Mouse (Mus musculus) myocyte (in vitro differentiated cells): ENCODE results near the gene Ttll12. TPM values are rescaled to one million over a fixed set of nuclear protein-coding genes. Genes with fewer than 3 reads are reported as not detected.

Experiments
- H3K27me3 ChIP-seq: one replicate; pipeline ENCODE4 v1.6.1; 2011; ENCODE audit not compliant: control insufficient read depth, insufficient read depth, insufficient read length
- H3K36me3 ChIP-seq: one replicate; pipeline ENCODE4 v1.6.1; 2011; ENCODE audit not compliant: control insufficient read depth, insufficient read depth
- H3K4me2 ChIP-seq: one replicate; pipeline ENCODE4 v1.6.1; 2011; ENCODE audit warnings: low read depth, control low read depth
- H3K4me3 ChIP-seq: one replicate; pipeline ENCODE4 v1.5.1; 2011; ENCODE audit warnings: mild to moderate bottlenecking, control low read depth, moderate library complexity
- H3K79me2 ChIP-seq: one replicate; pipeline ENCODE4 v1.6.1; 2011; ENCODE audit not compliant: control insufficient read depth, insufficient read depth
- H3ac ChIP-seq: one replicate; pipeline ENCODE4 v1.6.1; 2011; ENCODE audit not compliant: control insufficient read depth, insufficient read length
- CEBPB ChIP-seq: IDR thresholded peaks from 2 replicates; pipeline ENCODE4 v1.6.1; 2011; ENCODE audit warnings: mild to moderate bottlenecking, moderate library complexity; ENCODE audit not compliant: poor library complexity, insufficient read depth, severe bottlenecking
- E2F4 ChIP-seq: IDR thresholded peaks from one replicate; pipeline ENCODE4 v1.6.1; 2011; ENCODE audit warnings: mild to moderate bottlenecking, control low read depth, moderate library complexity; ENCODE audit not compliant: insufficient read depth
- MAX ChIP-seq: IDR thresholded peaks from one replicate; pipeline ENCODE4 v1.6.1; 2011; ENCODE audit warnings: low read depth, mild to moderate bottlenecking, control low read depth
- MYOD1 ChIP-seq, 3 experiments: IDR thresholded peaks; one replicate each; pipeline ENCODE4 v1.6.1; 2011; ENCODE audit warnings: control low read depth in 2 of 3, low read depth in 2 of 3, mild to moderate bottlenecking in 2 of 3, moderate library complexity in 1 of 3; ENCODE audit not compliant: insufficient read length in 2 of 3, control insufficient read depth in 1 of 3
- MYOG ChIP-seq, 3 experiments: IDR thresholded peaks; one replicate each; pipeline ENCODE4 v1.6.1; 2011; ENCODE audit warnings: control low read depth in 2 of 3, low read depth in 2 of 3, mild to moderate bottlenecking in 2 of 3; ENCODE audit not compliant: insufficient read length in 2 of 3, control insufficient read depth in 1 of 3, insufficient read depth in 1 of 3
- POLR2A ChIP-seq: IDR thresholded peaks from one replicate; pipeline ENCODE4 v1.6.1; 2011; ENCODE audit warnings: low read depth, mild to moderate bottlenecking, control low read depth, moderate library complexity; ENCODE audit not compliant: insufficient read length
- POLR2AphosphoS2 ChIP-seq: IDR thresholded peaks from one replicate; pipeline ENCODE4 v1.6.1; 2011; ENCODE audit warnings: low read depth, control low read depth; ENCODE audit not compliant: insufficient read length
- REST ChIP-seq: IDR thresholded peaks from one replicate; pipeline ENCODE4 v1.6.1; 2011; ENCODE audit warnings: mild to moderate bottlenecking, control low read depth, moderate library complexity; ENCODE audit not compliant: insufficient read depth, insufficient read length
- SRF ChIP-seq: IDR thresholded peaks from one replicate; pipeline ENCODE4 v1.6.1; 2011; ENCODE audit warnings: low read depth; ENCODE audit not compliant: control insufficient read depth, insufficient read length
- TCF12 ChIP-seq: IDR thresholded peaks from one replicate; pipeline ENCODE4 v1.6.1; 2011; ENCODE audit warnings: mild to moderate bottlenecking, control low read depth; ENCODE audit not compliant: poor library complexity, insufficient read depth, severe bottlenecking
- TCF3 ChIP-seq: IDR thresholded peaks from one replicate; pipeline ENCODE4 v1.6.1; 2011; ENCODE audit warnings: low read depth, control low read depth; ENCODE audit not compliant: insufficient read length
- USF1 ChIP-seq: IDR thresholded peaks from one replicate; pipeline ENCODE4 v1.6.1; 2011; ENCODE audit warnings: low read depth, mild to moderate bottlenecking, control low read depth, moderate library complexity
- polyA plus RNA-seq: library from polyadenylated mRNA; unstranded; fragments of >200 nt; fragmentation: generic; extraction: Trizol; gene quantifications from one replicate; pipeline ENCODE4 v1.2.1, GENCODE M21; 2012; ENCODE audit warnings: missing spikeins

The Ttll12 gene
- polyA plus RNA-seq, 1 experiment, result 69.6 TPM

DNA sequence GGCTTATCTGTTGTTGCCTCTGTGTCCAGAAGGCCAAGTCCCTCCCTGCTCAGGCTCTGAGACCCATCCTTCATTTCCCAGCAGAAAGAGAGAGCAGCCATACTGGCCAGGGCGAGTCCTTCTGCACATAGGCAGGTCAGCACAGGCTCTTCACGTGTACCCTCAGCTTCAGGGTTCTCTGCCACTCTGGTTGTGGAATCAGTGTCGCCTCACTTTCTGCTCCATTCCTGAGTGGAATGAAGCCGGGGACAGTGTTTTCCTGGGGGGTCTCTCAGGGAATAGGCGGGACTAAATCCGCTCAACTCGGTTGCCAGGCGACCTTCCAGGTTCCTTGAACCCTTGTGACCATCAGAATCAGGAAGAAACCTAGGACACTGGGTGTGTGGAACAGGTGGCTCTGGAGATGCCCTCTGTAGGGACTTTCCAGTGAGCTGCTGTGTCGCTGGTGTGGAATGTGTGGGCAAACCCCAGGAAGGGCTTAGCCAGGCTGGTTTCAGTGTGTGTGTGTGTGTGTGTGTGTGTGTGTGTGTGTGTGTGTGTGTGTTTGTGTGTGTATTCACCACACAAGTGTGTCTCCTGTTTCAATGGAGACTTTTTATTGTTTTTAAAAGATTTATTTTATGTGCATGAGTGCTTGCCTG lies 53.2 kb downstream of the Ttll12 start:
- Histone ChIP-seq H3K4me2 (no peak overlapping the region), H3ac (no peak overlapping the region), H3K36me3 (peaks cover 3% of the 10 kb centered on the region), H3K4me3 (no peak overlapping the region), H3K79me2 (no peaks in the 10 kb centered on the region), H3K27me3 (no peaks in the 10 kb centered on the region)
- TF ChIP-seq TCF12 (peak; percentile 4), USF1 (no peak), MYOG (IDR thresholded peaks at IDR 0.05; ENCODE audit: control insufficient read depth in 1 of 3, insufficient read depth in 1 of 3, insufficient read length in 2 of 3, low read depth in 2 of 3) (peak; percentile 44 to 92 (median 62)), REST (no peak), MYOD1 (IDR thresholded peaks at IDR 0.05; ENCODE audit: control insufficient read depth in 1 of 3, insufficient read length in 2 of 3, low read depth in 2 of 3) (peak in 2 of 3 experiments; percentile 54 to 77)

DNA sequence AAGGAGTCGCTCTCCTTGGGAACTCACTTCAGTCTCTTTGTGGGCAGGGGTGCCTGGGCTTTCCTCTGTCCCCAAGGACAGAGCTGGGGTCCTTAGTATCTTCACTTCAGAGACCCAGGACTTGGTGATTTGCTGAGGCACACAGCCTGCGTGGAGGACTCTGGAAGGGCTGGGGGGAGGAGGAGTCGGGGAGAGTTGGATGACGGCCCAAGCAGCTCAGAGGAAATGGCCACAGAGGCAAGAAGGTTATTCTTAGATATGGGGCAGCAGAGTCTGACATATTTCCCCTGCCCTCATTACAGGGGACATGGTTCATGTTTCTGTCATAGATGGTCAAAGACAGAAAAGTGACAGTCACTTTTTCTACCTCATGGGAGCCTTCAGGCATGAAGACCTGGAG lies 55.1 kb downstream of the Ttll12 start:
- Histone ChIP-seq H3K27me3 (no peaks in the 10 kb centered on the region), H3K4me3 (no peak overlapping the region), H3K79me2 (no peaks in the 10 kb centered on the region), H3K36me3 (no peaks in the 10 kb centered on the region), H3ac (no peak overlapping the region), H3K4me2 (peak overlapping the region; percentile 26)
- no peak for TF ChIP-seq CEBPB

DNA sequence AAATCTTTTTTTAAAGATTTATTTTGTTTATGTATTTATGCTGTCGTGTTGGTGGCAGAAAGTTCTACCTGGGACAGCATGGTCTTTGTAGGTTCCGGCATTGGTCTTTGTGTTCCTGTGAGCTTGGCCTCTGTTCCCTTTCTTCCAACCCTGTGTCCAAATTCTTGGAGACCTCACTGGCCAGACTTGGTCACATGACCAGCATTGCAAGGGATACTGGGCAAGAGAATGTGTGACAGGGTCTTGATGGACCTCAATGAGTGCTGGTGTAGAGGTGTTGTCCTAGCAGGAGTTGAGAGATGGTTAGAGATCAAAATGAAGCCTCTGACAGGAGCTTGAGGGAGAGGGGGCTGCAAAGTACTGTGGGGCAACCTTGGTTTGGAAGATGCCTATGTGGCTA lies 56.1 kb downstream of the Ttll12 start:
- H3K4me2 ChIP-seq, result no peak overlapping the region
- no peaks in the 10 kb centered on the region for H3K27me3 ChIP-seq
- no peaks in the 10 kb centered on the region for H3K36me3 ChIP-seq
- no peaks in the 10 kb centered on the region for H3K79me2 ChIP-seq
- TF ChIP-seq MAX (no peak), USF1 (peak; percentile 53)
- no peak overlapping the region for H3ac ChIP-seq
- H3K4me3 ChIP-seq, result no peak overlapping the region

DNA sequence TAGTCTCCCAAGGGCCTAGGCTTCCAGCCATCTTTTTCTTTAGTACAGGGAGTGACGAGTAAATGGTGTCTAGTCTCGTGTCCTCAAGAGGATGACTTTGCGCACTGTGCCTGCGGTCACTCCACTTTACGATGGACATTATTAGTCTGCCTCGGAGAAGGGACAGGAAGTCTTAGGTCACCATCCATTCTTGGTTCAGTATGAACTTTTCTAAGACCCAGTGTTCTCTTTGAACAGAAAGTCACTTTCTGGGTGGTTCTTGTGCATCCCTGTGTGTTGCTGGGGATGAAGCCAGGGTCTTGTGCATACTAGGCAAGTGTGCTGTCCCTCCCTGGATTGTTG lies 59.1 kb downstream of the Ttll12 start:
- Histone ChIP-seq H3K36me3 (no peaks in the 10 kb centered on the region), H3K27me3 (no peaks in the 10 kb centered on the region), H3ac (no peak overlapping the region), H3K4me3 (no peak overlapping the region), H3K4me2 (no peak overlapping the region), H3K79me2 (no peaks in the 10 kb centered on the region)
- TF ChIP-seq POLR2AphosphoS2 (no peak), CEBPB (no peak), USF1 (no peak)

DNA sequence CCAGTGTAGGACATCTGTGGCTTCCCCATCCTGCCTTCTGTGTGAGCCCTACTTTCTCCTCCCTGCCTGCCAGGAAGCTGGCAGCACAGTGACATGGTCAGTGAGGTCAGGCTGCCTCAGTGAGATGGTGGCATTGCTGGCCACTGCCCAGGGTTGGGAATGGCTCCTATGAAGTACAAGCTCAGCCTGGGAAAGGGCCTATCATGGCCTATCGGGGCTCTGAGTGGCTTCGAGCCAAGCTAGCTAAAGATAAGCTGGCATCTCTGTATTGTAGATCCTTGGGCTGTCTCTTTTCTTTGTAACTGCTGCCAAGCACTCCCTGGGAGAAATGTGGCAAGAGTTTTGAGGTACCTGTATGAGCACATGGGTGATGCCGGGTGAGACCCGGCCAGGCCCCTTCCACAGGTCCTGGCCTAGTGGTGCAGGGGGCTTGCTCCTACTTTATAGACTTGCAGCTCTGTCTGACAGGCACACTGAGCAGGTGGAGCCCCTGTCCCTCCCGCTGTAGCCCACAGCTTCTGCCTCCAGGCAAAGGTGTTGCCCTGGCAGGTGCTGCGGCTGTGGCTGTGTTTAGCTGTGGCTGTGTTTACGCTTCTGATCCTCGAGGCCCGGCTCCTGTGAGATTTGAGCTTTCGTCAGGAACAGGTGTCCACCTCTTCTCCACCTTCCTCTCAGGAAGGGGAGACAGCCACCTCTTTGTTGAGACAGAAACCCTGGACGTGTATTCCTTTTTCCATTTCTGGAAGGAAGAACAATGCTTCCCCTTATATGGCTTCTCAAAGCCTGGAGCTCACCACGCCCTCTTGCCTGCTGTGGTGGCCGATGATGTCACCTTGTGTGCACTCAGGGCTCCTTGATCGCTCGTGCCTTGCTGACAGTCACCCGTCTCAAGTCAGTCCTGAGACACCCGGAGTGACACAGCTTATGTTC lies 59.7 kb downstream of the Ttll12 start:
- Histone ChIP-seq H3K27me3 (peaks cover 4% of the 10 kb centered on the region), H3K4me2 (no peak overlapping the region), H3ac (no peak overlapping the region), H3K36me3 (no peaks in the 10 kb centered on the region), H3K4me3 (no peak overlapping the region), H3K79me2 (no peaks in the 10 kb centered on the region)
- TF ChIP-seq MAX, result no peak
- no peak for TF ChIP-seq TCF12
- TF ChIP-seq SRF, result peak; percentile 94
- no peak for TF ChIP-seq TCF3
- peak in 2 of 3 experiments; percentile 22 to 33 for TF ChIP-seq MYOD1 (IDR thresholded peaks at IDR 0.05; ENCODE audit: control insufficient read depth in 1 of 3, insufficient read length in 2 of 3, low read depth in 2 of 3)
- TF ChIP-seq POLR2A, result no peak
- TF ChIP-seq CEBPB, result no peak
- peak in 1 of 3 experiments; percentile 30 for TF ChIP-seq MYOG (IDR thresholded peaks at IDR 0.05; ENCODE audit: control insufficient read depth in 1 of 3, insufficient read depth in 1 of 3, insufficient read length in 2 of 3, low read depth in 2 of 3)

DNA sequence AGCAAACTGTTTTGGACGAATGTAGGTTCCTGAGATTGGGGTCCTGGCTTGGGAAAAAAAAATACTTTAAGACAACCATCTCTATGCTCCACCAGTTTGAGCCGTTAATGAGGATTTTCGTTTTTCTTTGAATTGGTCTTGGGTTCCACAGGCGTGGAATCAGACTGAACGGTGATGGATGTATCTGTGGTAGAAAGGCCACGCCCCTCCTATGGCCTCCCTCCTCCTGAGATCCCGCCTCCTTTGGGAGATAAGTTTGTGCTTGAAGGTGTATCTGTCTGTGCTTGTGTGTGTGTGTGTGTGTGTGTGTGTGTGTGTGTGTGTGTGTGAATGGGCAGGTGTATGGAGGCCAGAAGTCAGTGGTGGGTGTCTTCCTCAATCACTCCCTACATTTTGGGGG lies 62.4 kb downstream of the Ttll12 start:
- peaks cover 12% of the 10 kb centered on the region for H3K27me3 ChIP-seq
- no peaks in the 10 kb centered on the region for H3K36me3 ChIP-seq
- H3K4me3 ChIP-seq, result no peak overlapping the region
- TF ChIP-seq MAX (no peak), TCF3 (no peak), POLR2AphosphoS2 (no peak), SRF (no peak), MYOD1 (IDR thresholded peaks at IDR 0.05; ENCODE audit: control insufficient read depth in 1 of 3, insufficient read length in 2 of 3, low read depth in 2 of 3) (no peak), MYOG (IDR thresholded peaks at IDR 0.05; ENCODE audit: control insufficient read depth in 1 of 3, insufficient read depth in 1 of 3, insufficient read length in 2 of 3, low read depth in 2 of 3) (no peak), REST (no peak), USF1 (no peak), E2F4 (no peak), POLR2A (no peak), TCF12 (no peak), CEBPB (no peak)
- no peaks in the 10 kb centered on the region for H3K79me2 ChIP-seq
- no peak overlapping the region for H3K4me2 ChIP-seq
- H3ac ChIP-seq, result no peak overlapping the region
